Mouse (Mus musculus) heart, embryonic 16.5 days (tissue): ENCODE results near the gene Ccna2. TPM values are rescaled to one million over a fixed set of nuclear protein-coding genes. Genes with fewer than 3 reads are reported as not detected.
"Not testable (repeated sequence)": the region's sequence is repeated elsewhere in the genome, so short reads cannot be mapped to it uniquely, and the experiment has no call there.

Source experiments
- ATAC-seq: fragments of 200-750 bp; cut with Nextera tagmentation; replicated peaks from 2 replicates; pipeline ENCODE4 v1.8.0; 2017; ENCODE audit warnings: moderate number of reproducible peaks; ENCODE audit not compliant: insufficient read depth, low FRiP score; ENCODE audit errors: extremely low read depth
- H3K27ac ChIP-seq: fragments of 300-500 bp; sonication (generic); 2 replicates; pipeline ENCODE4 v1.5.1; 2014; ENCODE audit warnings: mild to moderate bottlenecking, low read length, control low read depth, moderate library complexity
- H3K27me3 ChIP-seq: fragments of 300-500 bp; sonication (generic); 2 replicates; pipeline ENCODE4 v1.6.1; 2014; ENCODE audit warnings: low read length, mixed read lengths; ENCODE audit not compliant: control insufficient read depth, insufficient read depth
- H3K36me3 ChIP-seq: fragments of 300-500 bp; sonication (generic); 2 replicates; pipeline ENCODE4 v1.6.1; 2014; ENCODE audit not compliant: control insufficient read depth, insufficient read depth
- H3K4me1 ChIP-seq: fragments of 300-500 bp; sonication (generic); 2 replicates; pipeline ENCODE4 v1.6.1; 2014; ENCODE audit warnings: low read length, mixed read lengths; ENCODE audit not compliant: control insufficient read depth, insufficient read depth
- H3K4me2 ChIP-seq: fragments of 300-500 bp; sonication (generic); 2 replicates; pipeline ENCODE4 v1.6.1; 2014; ENCODE audit warnings: low read depth, mild to moderate bottlenecking, control low read depth, low read length
- H3K4me3 ChIP-seq: fragments of 300-500 bp; sonication (generic); 2 replicates; pipeline ENCODE4 v1.5.1; 2014; ENCODE audit warnings: mild to moderate bottlenecking, control low read depth, low read length
- H3K9ac ChIP-seq: fragments of 300-500 bp; sonication (generic); 2 replicates; pipeline ENCODE4 v1.6.1; 2014; ENCODE audit warnings: low read length, control low read depth
- H3K9me3 ChIP-seq: fragments of 300-500 bp; sonication (generic); replicated peaks from 2 replicates; pipeline ENCODE4 v1.6.1; 2016; ENCODE audit warnings: low read length; ENCODE audit not compliant: control insufficient read depth
- whole genome bisulfite sequencing: fragments of 180-500 bp; shearing (Covaris S2); extraction: QIAGEN DNeasy Blood & Tissue Kit; methylation state at CpG from one replicate; pipeline ENCODE4 v1.1.7; 2014; 5-methylcytosine and 5-hydroxymethylcytosine counted together
- polyA plus RNA-seq: library from polyadenylated mRNA; unstranded; fragments of >200 nt; fragmentation: Nextera tagmentation; extraction: Ambion mirVana; gene quantifications from 2 replicates; pipeline ENCODE4 v1.2.1, GENCODE M21; 2015

The Ccna2 gene
- 170 and 195 TPM in 2 replicates for polyA plus RNA-seq

DNA sequence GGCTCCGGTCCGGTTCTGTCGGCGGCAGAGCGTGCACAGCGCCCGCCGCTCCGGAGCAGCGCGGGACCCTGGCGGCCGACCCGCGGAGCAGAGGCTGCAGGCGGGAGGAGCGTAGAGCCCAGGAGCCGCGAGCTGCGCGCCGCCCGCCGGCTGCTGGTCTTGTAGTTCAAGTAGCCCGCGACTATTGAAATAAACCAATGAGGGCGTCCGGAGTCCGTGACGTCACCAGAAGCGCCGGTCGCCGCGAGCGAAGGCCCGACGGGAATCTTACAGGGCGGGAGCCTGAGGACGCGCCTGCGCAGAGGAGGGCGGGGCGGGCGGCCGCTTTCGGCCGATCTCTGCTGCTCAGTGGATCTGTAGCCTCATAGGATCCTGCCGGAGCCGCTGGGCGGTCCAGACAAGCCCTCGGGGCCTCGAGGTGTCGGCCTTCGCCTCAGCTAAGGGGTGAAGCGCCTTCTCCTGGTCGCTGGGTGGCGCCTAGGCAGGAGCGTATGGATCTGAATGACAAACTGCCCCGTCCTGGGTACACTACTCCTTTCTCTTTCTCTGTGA is at the start of gene Ccna2:
Gene Ccna2, minus strand, starts transcription at position 324 of the 552 bp plus-strand sequence.
- Histone ChIP-seq H3K27me3 (no peaks in the 10 kb centered on the region), H3K4me2 (peak within 1 kb of the TSS; percentile 77), H3K36me3 (peaks cover 18% of the 10 kb centered on the region), H3K9me3 (no peaks in the 10 kb centered on the region), H3K4me3 (peak within 1 kb of the TSS; percentile 89), H3K27ac (peak within 1 kb of the TSS; percentile 80), H3K9ac (peak within 1 kb of the TSS; percentile 84), H3K4me1 (peaks cover 23% of the 10 kb centered on the region)
- under 1% methylated on average over 59 of the region's 60 CpGs for WGBS
- peak; percentile 99 for ATAC-seq

DNA sequence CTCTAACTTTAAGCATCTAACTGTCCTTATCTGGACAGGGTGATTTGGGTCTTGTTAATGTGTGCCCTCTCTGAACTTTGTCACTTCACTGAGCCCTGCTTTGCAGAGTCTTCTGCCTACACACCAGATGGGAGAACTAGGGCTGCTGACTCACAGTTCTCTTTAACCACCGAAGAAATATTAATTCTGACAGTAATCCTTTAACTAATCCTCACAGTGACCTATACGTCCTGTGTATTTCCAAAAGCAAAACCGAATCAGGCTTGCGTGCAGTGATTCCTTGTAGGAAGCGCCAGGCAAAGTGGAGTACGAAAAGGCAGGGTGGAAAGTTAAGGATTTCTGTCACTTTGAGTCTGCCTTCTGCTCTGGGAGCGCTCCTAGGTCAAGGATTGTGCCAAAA is 46.2 kb upstream of the Ccna2 start:
- H3K27me3 ChIP-seq, result no peaks in the 10 kb centered on the region
- 75% methylated on average over 7 of the region's 7 CpGs for WGBS
- H3K27ac ChIP-seq, result no peak overlapping the region
- no peaks in the 10 kb centered on the region for H3K36me3 ChIP-seq
- H3K9ac ChIP-seq, result no peak overlapping the region
- no peak overlapping the region for H3K4me2 ChIP-seq
- no peaks in the 10 kb centered on the region for H3K9me3 ChIP-seq
- ATAC-seq, result no peak
- H3K4me3 ChIP-seq, result no peak overlapping the region
- 0 out of 2 replicates have a peak, but pooled peaks cover 4% of the 10 kb centered on the region for H3K4me1 ChIP-seq

DNA sequence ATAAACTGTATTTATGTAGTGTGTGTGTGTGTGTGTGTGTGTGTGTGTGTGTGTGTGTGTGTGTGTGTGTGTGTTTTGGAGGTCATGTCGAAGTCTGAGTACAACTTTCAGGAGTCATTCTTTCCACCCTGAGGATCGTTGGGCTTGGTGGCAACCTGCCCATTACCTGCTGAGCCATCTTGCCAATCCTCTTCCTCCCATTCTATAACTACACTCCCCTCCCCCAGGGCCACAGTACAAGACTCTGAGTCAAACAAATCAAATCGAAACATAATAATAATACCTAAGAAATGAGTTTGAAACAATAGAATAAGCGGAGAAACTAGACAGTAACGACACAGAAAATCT is 41.9 kb upstream of the Ccna2 start:
- no peaks in the 10 kb centered on the region for H3K9me3 ChIP-seq

GRCm38 (mm10) chr3:36613202-36613907 is 41.4 kb upstream of the Ccna2 start, which contains the start of gene Bbs7:
Bbs7 (minus strand) TSS chr3:36613477.
- H3K36me3 ChIP-seq, result no peaks in the 10 kb centered on the region
- no peaks in the 10 kb centered on the region for H3K9me3 ChIP-seq
- peak; percentile 99 for ATAC-seq
- 4% methylated on average over 37 of the region's 38 CpGs for WGBS
- peak within 1 kb of the TSS; percentile 74 for H3K27ac ChIP-seq
- peaks cover 7% of the 10 kb centered on the region; the same call in 1 of the 2 replicates for H3K4me1 ChIP-seq
- peak within 1 kb of the TSS; percentile 87 for H3K4me2 ChIP-seq
- no peaks in the 10 kb centered on the region for H3K27me3 ChIP-seq
- H3K9ac ChIP-seq, result peak within 1 kb of the TSS; percentile 85
- H3K4me3 ChIP-seq, result peak within 1 kb of the TSS; percentile 90

More for the DNA sequence above, 41.9 kb upstream of the Ccna2 start:
- Histone ChIP-seq H3K4me2 (peak overlapping the region; percentile 87), H3K27ac (no peak overlapping the region), H3K9ac (no peak overlapping the region), H3K27me3 (no peaks in the 10 kb centered on the region), H3K36me3 (no peaks in the 10 kb centered on the region), H3K4me1 (peaks cover 7% of the 10 kb centered on the region; the same call in 1 of the 2 replicates), H3K4me3 (peak overlapping the region; percentile 90)
- WGBS, result 63% methylated on average over 5 of the region's 5 CpGs
- no peak for ATAC-seq

- H3K27ac ChIP-seq, result peak overlapping the region; percentile 74
- ATAC-seq, result peak; percentile 11; the same call in 1 of the 2 replicates
- 7% methylated on average over 6 of the region's 6 CpGs for WGBS
Observed at GRCm38 (mm10) chr3:36612687-36613086, 40.7 kb upstream of the Ccna2 start.

DNA sequence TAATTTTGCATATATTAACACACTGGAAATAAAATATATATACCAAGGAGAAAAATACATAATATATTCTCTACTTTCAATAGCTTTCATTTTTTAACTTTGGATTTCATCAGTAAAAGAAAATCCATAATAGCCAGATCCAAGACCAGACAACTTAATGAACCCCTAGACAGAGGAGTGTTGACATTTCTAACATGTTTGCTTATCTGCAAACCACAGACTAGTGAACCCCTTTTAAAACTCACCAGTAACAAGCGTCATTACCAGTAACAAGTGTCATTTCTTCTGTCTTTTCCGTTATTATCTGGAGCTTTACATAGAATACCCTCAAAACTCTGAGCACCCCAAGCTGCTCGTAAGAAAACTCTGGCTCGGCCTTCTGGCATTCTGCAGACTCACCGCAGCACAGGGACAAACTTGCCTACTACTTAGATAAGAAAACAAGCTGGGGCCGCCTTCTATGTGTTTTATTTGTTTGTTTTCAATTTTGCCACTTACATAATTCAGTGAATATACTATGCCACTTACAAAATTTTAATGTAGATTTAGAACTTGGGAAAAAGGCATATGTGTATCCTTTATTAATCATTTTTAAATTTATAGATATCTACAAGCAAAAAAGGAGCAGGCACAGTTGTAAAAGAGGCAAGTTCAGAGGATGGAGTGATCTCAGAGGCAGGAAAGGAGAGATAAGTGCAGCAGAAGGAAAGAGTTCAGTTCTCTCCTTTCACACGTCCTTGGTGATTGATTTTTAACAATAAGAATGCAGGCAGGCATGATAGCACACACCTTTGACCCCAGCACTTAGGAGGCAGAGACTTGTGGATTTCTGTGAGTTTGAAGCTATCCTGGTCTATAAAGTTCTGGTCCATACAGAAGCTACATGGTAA is 34.2 kb upstream of the Ccna2 start:
- no peak for ATAC-seq
- WGBS, result 51% methylated on average over 7 of the region's 7 CpGs
- H3K9me3 ChIP-seq, result no peaks in the 10 kb centered on the region
- H3K36me3 ChIP-seq, result 0 out of 2 replicates have a peak, but pooled peaks cover 2% of the 10 kb centered on the region
- H3K9ac ChIP-seq, result no peak overlapping the region
- no peak overlapping the region for H3K4me3 ChIP-seq
- no peak overlapping the region for H3K4me2 ChIP-seq
- no peaks in the 10 kb centered on the region for H3K27me3 ChIP-seq
- no peaks in the 10 kb centered on the region for H3K4me1 ChIP-seq
- H3K27ac ChIP-seq, result no peak overlapping the region

More at GRCm38 (mm10) chr3:36612687-36613086, 40.7 kb upstream of the Ccna2 start:
- Histone ChIP-seq H3K9ac (peak overlapping the region; percentile 85), H3K4me2 (peak overlapping the region; percentile 87), H3K4me1 (peaks cover 7% of the 10 kb centered on the region; the same call in 1 of the 2 replicates), H3K9me3 (no peaks in the 10 kb centered on the region), H3K4me3 (peak overlapping the region; percentile 90), H3K36me3 (no peaks in the 10 kb centered on the region), H3K27me3 (no peaks in the 10 kb centered on the region)

DNA sequence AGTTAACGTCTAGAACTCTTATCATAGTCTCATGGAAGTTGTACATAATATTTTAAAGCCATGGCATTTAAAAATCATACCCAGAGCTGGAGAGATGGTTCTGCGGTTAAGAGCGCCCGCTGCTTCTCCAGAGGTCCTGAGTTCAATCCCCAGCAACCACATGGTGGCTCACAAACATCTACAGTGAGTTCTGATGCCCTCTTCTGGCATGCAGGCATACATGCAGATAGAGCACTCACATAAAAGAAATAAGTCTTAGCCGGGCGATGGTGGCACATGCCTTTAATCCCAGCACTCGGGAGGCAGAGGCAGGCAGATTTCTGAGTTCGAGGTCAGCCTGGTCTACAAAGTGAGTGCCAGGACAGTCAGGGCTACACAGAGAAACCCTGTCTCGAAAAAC is 27.8 kb upstream of the Ccna2 start:
- not testable (repeated sequence) for H3K9me3 ChIP-seq, H3K36me3 ChIP-seq, H3K27ac ChIP-seq, H3K4me2 ChIP-seq, H3K4me3 ChIP-seq, ATAC-seq, H3K27me3 ChIP-seq, H3K9ac ChIP-seq, H3K4me1 ChIP-seq
- WGBS, result 85% methylated on average over 9 of the region's 9 CpGs

DNA sequence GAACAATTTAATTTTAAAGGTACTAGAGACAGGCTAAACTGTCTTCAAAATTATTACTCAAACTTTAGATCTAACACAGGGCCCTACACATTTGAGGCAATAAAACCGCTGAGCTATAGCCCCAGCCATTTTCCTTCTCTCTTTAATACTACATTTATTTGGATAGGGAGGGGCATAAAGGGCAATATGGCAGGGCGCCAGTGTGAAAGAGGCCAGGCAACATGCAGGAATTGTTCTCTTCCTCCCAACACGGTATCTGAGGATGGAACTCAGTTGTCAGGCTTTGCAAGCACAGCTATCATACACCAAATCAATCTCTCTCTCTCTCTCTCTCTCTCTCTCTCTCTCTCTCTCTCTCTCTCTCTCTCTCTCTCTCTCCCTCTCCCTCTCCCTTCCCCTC is 26.9 kb upstream of the Ccna2 start:
- ATAC-seq, result no peak
- no peaks in the 10 kb centered on the region for H3K9me3 ChIP-seq
- H3K4me3 ChIP-seq, result no peak overlapping the region
- no peaks in the 10 kb centered on the region; the same call in 1 of the 2 replicates for H3K36me3 ChIP-seq
- no peak overlapping the region for H3K9ac ChIP-seq
- H3K4me2 ChIP-seq, result no peak overlapping the region
- no peaks in the 10 kb centered on the region for H3K27me3 ChIP-seq
- WGBS, result 66% methylated on average over 3 of the region's 3 CpGs
- H3K27ac ChIP-seq, result no peak overlapping the region
- no peaks in the 10 kb centered on the region for H3K4me1 ChIP-seq
